Mouse (Mus musculus): ENCODE results near the gene Muc20. TPM values are rescaled to one million over a fixed set of nuclear protein-coding genes. Genes with fewer than 3 reads are reported as not detected.

Gene Muc20
- total and polyA plus RNA-seq, 3 experiments, result 0.11 TPM; not detected in 2

DNA sequence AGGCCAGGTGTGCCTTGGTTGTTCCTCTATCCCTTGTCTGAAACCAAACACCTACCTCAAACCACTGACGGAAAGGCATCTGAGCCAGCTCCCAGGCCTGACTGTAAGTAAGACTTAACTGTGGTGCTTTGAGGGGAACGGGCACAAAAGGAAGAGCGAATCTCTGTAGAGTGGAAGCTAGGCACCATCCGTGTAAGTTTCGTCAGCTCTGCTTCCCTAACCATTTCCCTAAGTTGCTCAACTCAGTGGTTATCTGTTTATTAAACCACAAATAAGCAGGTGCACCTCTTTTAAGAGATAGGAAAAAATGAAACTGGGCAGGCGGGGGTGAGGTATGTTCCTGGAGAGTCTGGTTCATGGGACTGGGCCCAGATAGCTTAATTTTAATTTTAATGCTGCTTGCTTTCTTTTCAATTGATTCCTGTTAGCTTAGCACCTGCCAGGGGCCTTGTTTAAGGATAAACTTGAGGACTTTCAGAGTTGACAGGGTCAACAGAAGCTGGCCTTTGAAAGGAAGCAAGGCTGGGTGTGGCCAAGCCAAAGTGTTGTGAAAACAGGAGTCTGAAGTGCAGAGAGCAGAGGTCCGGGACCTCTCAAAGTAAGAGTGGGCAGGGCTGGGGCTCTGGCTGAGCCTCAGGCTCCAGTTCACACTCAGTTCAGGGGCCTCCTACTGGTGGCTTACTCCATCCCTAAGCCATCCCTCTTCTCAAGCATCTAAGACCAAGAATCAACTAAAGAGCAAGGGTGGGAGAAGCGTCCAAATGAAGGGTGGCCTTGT is 10.4 kb upstream of the Muc20 start:
- Histone ChIP-seq H3K27me3 (ENCODE audit: insufficient read depth, low read length) (peaks cover 34% of the 10 kb centered on the region), H3K4me3 (ENCODE audit: low read depth, low read length) (peak overlapping the region; percentile 27; the same call in 1 of the 2 replicates), H3K9me3 (replicated peaks) (no peaks in the 10 kb centered on the region), H3K36me3 (replicated peaks) (no peaks in the 10 kb centered on the region), H3K4me1 (ENCODE audit: insufficient read depth, low read depth, low read length) (peaks cover 40% of the 10 kb centered on the region)
- DNase-seq (ENCODE audit: low spot score), result no peak
- TF ChIP-seq GATA2 (IDR thresholded peaks at IDR 0.05; ENCODE audit: borderline replicate concordance, low read depth, low read length) (no peak), POLR2AphosphoS5 (IDR thresholded peaks at IDR 0.05; ENCODE audit: insufficient replicate concordance, low read depth, low read length) (no peak), TAL1 (conservative IDR thresholded peaks at IDR 0.05; ENCODE audit: low read depth, low read length) (no peak), GATA1 (IDR thresholded peaks at IDR 0.05; ENCODE audit: borderline replicate concordance, low read length) (no peak), CTCF (IDR thresholded peaks at IDR 0.05; ENCODE audit: low read depth, low read length) (no peak)
- ATAC-seq (ENCODE audit: extremely low read depth, insufficient number of reproducible peaks, low FRiP score, poor library complexity, severe bottlenecking), result no peak

DNA sequence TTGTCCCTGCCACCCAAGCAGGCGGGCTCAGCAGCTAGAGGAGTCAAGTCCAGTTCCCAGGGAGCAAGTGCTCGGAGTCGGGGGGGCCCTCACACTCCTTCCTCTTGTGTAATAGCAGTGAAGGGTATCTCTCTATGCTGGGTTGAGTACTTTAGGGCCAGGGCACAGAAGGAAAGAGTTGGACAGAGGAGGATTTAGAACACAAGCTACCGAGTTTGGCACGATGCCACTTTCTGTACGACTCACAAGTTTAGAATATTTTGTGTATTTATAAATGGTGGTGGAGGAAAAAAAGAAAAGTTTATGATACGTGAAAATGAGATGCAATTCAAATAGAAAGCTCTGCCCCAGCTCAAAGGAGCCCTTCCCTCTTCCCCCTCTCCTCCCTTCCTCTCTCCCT is 7.9 kb upstream of the Muc20 start:
- no peaks in the 10 kb centered on the region for H3K9me3 ChIP-seq (replicated peaks)
- no peak for ATAC-seq (ENCODE audit: extremely low read depth, insufficient number of reproducible peaks, low FRiP score, poor library complexity, severe bottlenecking)
- H3K4me1 ChIP-seq (ENCODE audit: insufficient read depth, low read depth, low read length), result peaks cover 56% of the 10 kb centered on the region
- peaks cover 28% of the 10 kb centered on the region for H3K27me3 ChIP-seq (ENCODE audit: insufficient read depth, low read length)
- H3K36me3 ChIP-seq (replicated peaks), result no peaks in the 10 kb centered on the region
- DNase-seq (ENCODE audit: low spot score), result no peak
- no peak overlapping the region for H3K4me3 ChIP-seq (ENCODE audit: low read depth, low read length)
- TF ChIP-seq CTCF (IDR thresholded peaks at IDR 0.05; ENCODE audit: low read depth, low read length) (no peak), TAL1 (conservative IDR thresholded peaks at IDR 0.05; ENCODE audit: low read depth, low read length) (no peak), POLR2AphosphoS5 (IDR thresholded peaks at IDR 0.05; ENCODE audit: insufficient replicate concordance, low read depth, low read length) (no peak), GATA2 (IDR thresholded peaks at IDR 0.05; ENCODE audit: borderline replicate concordance, low read depth, low read length) (no peak), GATA1 (IDR thresholded peaks at IDR 0.05; ENCODE audit: borderline replicate concordance, low read length) (no peak)

DNA sequence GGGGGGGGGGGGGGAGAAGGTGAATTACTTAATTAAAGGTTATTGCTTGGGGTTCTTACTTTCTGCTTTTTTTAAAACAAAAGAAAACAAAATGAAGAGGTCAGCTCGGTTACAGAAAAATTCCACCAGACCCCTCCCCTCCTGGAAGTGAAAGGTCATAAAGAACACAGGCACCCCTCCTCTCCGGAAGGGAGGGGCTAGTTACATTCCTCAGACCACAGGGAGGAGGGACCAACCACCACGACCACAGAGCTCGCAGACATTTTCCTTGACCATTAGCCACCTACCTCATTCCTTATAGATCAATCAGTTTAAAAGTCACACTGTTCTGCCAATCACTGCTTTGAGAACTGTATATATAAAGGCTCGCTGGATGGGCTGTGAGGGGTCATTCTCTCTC is 6.7 kb upstream of the Muc20 start:
- Histone ChIP-seq H3K4me3 (ENCODE audit: low read depth, low read length) (no peak overlapping the region), H3K4me1 (ENCODE audit: insufficient read depth, low read depth, low read length) (peaks cover 56% of the 10 kb centered on the region), H3K9me3 (replicated peaks) (no peaks in the 10 kb centered on the region), H3K36me3 (replicated peaks) (no peaks in the 10 kb centered on the region), H3K27me3 (ENCODE audit: insufficient read depth, low read length) (peaks cover 31% of the 10 kb centered on the region)
- ATAC-seq (ENCODE audit: extremely low read depth, insufficient number of reproducible peaks, low FRiP score, poor library complexity, severe bottlenecking), result no peak
- TF ChIP-seq GATA1 (IDR thresholded peaks at IDR 0.05; ENCODE audit: borderline replicate concordance, low read length), result no peak
- TF ChIP-seq TAL1 (conservative IDR thresholded peaks at IDR 0.05; ENCODE audit: low read depth, low read length), result no peak
- TF ChIP-seq CTCF (IDR thresholded peaks at IDR 0.05; ENCODE audit: low read depth, low read length), result no peak
- TF ChIP-seq GATA2 (IDR thresholded peaks at IDR 0.05; ENCODE audit: borderline replicate concordance, low read depth, low read length), result no peak
- no peak for TF ChIP-seq POLR2AphosphoS5 (IDR thresholded peaks at IDR 0.05; ENCODE audit: insufficient replicate concordance, low read depth, low read length)
- DNase-seq (ENCODE audit: low spot score), result no peak

DNA sequence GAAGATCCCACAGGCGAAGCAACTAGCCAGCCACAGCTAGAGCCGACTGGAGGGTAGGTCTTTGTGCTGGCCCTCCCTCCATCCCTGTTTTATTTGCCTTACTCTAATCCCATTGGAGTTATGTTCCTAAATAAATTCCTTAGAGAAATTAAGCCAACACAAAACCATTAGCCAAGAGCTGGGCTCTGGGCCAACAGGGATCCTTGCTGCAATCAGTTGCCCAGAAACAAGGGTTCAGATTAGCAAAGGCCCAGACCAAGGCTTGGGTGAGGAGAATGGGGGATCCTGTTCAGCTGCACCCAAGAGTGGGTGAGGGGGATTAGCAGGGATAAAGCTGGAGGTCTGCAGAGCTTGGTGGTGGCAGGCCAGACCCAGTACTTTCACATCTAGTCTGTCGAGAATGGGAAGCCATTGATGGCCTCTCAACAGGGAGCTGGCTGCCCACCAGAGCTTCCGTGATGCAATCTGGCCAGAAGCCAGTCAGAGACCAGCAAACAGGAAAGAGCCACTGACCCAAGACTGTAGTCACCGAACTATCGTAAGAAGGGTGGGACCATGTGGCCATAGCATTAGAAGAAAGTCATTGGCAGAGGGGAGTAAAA is 6.1 kb upstream of the Muc20 start:
- no peak for DNase-seq (ENCODE audit: low spot score)
- Histone ChIP-seq H3K27me3 (ENCODE audit: insufficient read depth, low read length) (peaks cover 33% of the 10 kb centered on the region), H3K4me1 (ENCODE audit: insufficient read depth, low read depth, low read length) (peaks cover 57% of the 10 kb centered on the region), H3K9me3 (replicated peaks) (no peaks in the 10 kb centered on the region), H3K36me3 (replicated peaks) (no peaks in the 10 kb centered on the region), H3K4me3 (ENCODE audit: low read depth, low read length) (no peak overlapping the region)
- TF ChIP-seq TAL1 (conservative IDR thresholded peaks at IDR 0.05; ENCODE audit: low read depth, low read length), result no peak
- TF ChIP-seq GATA2 (IDR thresholded peaks at IDR 0.05; ENCODE audit: borderline replicate concordance, low read depth, low read length), result no peak
- no peak for TF ChIP-seq POLR2AphosphoS5 (IDR thresholded peaks at IDR 0.05; ENCODE audit: insufficient replicate concordance, low read depth, low read length)
- no peak for TF ChIP-seq CTCF (IDR thresholded peaks at IDR 0.05; ENCODE audit: low read depth, low read length)
- no peak for ATAC-seq (ENCODE audit: extremely low read depth, insufficient number of reproducible peaks, low FRiP score, poor library complexity, severe bottlenecking)

DNA sequence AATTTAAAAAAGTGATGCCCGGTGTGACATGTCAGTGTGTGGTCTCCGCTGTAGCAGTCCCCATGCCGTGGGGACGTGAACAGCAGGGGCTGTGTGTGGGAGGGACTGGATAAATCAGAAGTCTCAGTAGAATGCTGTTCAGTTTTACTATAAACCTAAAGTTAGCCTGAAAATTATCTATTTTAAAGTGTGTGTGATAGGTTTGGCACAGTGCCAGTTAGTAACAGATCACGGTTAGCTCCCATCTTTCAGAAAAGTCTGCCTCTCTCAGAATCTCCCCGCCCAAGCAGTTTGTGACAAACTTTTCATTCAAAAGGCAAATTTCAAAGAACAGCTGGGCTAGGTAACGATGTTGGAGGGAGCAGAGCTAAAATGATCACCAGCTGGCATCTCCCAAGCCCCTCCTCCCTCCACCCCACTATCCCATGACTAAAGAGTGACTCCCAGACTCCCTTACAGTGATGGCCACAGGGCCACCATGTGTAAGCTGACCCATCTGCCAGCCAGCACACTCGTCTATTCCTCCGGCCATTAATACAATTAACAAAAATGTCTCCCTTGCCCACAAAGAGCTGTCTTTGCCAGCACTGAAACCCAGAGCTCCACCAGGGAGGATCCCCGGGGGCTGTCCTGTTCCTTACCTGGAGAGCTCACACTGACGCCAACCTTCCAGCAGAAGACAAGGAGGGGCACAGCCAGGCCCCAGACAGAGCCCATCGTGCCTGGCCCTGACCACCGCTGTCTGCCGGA is 384 bp downstream of the Muc20 start:
- peaks cover 14% of the 10 kb centered on the region for H3K4me1 ChIP-seq (ENCODE audit: insufficient read depth, low read depth, low read length)
- no peaks in the 10 kb centered on the region for H3K9me3 ChIP-seq (replicated peaks)
- H3K36me3 ChIP-seq (replicated peaks), result no peaks in the 10 kb centered on the region
- ATAC-seq (ENCODE audit: extremely low read depth, insufficient number of reproducible peaks, low FRiP score, poor library complexity, severe bottlenecking), result no peak
- no peak overlapping the region for H3K4me3 ChIP-seq (ENCODE audit: low read depth, low read length)
- peaks cover 47% of the 10 kb centered on the region for H3K27me3 ChIP-seq (ENCODE audit: insufficient read depth, low read length)
- DNase-seq (ENCODE audit: low spot score), result no peak
- TF ChIP-seq CTCF (IDR thresholded peaks at IDR 0.05; ENCODE audit: low read depth, low read length) (no peak), POLR2AphosphoS5 (IDR thresholded peaks at IDR 0.05; ENCODE audit: insufficient replicate concordance, low read depth, low read length) (no peak), GATA2 (IDR thresholded peaks at IDR 0.05; ENCODE audit: borderline replicate concordance, low read depth, low read length) (no peak), GATA1 (IDR thresholded peaks at IDR 0.05; ENCODE audit: borderline replicate concordance, low read length) (no peak), TAL1 (conservative IDR thresholded peaks at IDR 0.05; ENCODE audit: low read depth, low read length) (no peak)

DNA sequence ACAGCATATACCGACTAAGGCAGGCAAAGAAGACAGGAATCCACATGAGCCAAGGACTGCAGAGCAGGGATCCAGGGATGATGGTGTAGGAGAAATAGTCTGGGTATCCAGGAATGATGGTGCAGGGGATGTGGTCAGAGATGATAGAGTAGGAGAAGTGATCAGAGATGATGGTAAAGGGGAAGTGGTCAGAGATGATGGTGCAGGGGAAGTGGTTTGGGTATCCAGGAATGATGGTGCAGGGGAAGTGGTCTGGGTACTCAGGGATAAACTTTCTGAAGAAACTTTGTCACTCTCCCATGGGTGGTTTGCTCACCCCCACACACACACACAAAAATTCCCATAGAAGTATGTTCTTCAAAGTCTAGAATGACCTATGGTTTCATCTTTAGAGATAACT is 2.1 kb downstream of the Muc20 start:
- Histone ChIP-seq H3K27me3 (ENCODE audit: insufficient read depth, low read length) (peaks cover 50% of the 10 kb centered on the region), H3K4me3 (ENCODE audit: low read depth, low read length) (no peak overlapping the region), H3K36me3 (replicated peaks) (no peaks in the 10 kb centered on the region), H3K4me1 (ENCODE audit: insufficient read depth, low read depth, low read length) (peaks cover 5% of the 10 kb centered on the region), H3K9me3 (replicated peaks) (no peaks in the 10 kb centered on the region)
- no peak for ATAC-seq (ENCODE audit: extremely low read depth, insufficient number of reproducible peaks, low FRiP score, poor library complexity, severe bottlenecking)
- no peak for DNase-seq (ENCODE audit: low spot score)
- TF ChIP-seq GATA1 (IDR thresholded peaks at IDR 0.05; ENCODE audit: borderline replicate concordance, low read length) (no peak), GATA2 (IDR thresholded peaks at IDR 0.05; ENCODE audit: borderline replicate concordance, low read depth, low read length) (no peak), TAL1 (conservative IDR thresholded peaks at IDR 0.05; ENCODE audit: low read depth, low read length) (no peak), POLR2AphosphoS5 (IDR thresholded peaks at IDR 0.05; ENCODE audit: insufficient replicate concordance, low read depth, low read length) (no peak), CTCF (IDR thresholded peaks at IDR 0.05; ENCODE audit: low read depth, low read length) (no peak)

All from G1E (cell line).